Mouse (Mus musculus) small intestine, adult 2 months (tissue): ENCODE measurements around the gene Hacd4.
A peak's percentile ranks its signal among the peaks of the same experiment; 100 is the strongest.

Experiments
- CTCF ChIP-seq: fragments of 200-500 bp; IDR thresholded peaks from 2 replicates; pipeline ENCODE4 v1.5.1; 2012; ENCODE audit warnings: low read depth, mild to moderate bottlenecking, control low read depth, inconsistent platforms, low read length, moderate library complexity, mixed read lengths; ENCODE audit not compliant: insufficient replicate concordance, insufficient read length; ENCODE audit errors: extremely low read depth
- POLR2A ChIP-seq: fragments of 200-500 bp; IDR thresholded peaks from 2 replicates; pipeline ENCODE4 v1.6.1; 2012; ENCODE audit warnings: low read depth, mild to moderate bottlenecking, control low read depth, inconsistent platforms, low read length, moderate library complexity

DNA sequence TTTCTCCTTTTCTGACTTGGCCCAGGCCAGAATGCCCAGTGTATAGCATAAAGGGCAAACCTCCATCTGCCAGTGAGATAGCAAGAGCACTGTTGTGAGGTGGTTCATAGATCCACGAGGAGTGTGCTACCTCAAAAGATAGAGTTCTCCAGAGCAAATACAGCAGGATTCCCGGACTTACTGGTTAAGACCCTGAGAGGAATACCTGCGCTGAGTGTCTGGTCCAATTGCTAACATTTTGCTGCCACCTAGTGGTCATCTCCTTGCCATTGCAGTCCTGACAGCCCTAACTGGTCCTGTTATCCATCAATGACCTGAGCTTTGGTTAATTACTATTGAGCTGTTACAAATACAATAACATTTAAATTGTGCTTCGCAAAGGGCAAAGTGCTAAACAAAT lies 87.8 kb downstream of the Hacd4 start:
- TF ChIP-seq CTCF (peak; percentile 72; the same call in 1 of the 2 replicates), POLR2A (no peak)
